Mouse (Mus musculus): ENCODE measurements around the gene Tab2. TPM values are rescaled to one million over a fixed set of nuclear protein-coding genes. Genes with fewer than 3 reads are reported as not detected.
"Not testable (repeated sequence)": the region's sequence is repeated elsewhere in the genome, so short reads cannot be mapped to it uniquely, and the experiment has no call there.

The Tab2 gene
- total RNA-seq, 2 experiments from 2014 or later, result 51.9 to 63.3 TPM

DNA sequence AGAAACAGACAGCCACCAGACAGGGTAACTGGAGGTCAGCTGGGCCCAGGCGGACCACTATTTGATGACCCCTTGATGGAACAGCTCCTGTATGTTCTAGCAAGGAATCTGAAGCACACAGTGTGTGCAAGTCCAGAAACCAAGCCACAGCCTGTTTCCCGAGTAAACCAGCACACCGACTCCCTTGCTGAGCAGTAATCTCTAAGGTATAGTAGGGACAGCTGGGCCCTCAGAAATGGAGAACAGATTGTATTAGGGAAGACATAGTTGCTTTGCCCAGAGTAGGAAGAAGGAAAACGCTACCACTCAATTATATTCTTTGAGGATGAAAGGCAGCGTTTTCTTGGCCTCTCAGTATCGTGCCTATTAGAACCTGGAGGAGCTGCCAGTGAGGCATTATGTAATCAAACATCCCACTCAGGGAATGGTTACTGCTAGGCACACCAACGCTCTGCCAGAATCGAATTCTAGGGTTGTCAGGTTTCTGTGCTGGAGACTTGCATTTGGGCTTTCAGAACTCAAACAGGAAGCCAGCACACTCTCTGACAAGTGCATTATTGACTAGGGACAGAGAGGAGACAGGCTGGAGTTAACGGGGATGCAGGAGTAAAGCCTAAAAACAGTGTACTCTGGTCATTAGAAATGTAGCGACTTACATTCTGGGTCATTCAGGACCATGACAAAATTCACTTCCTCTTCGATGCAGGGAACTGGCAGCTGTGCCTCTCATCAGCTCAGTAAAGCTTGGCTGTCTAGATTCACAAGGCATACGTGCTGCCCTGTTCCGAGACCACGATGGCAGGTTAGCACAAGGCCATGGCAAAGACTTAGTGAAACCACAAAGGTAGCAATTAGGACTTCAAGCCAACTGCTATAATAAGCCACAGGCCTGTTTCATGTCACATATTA lies 55.1 kb downstream of the Tab2 start:
- DNase-seq (ENCODE audit: extremely low spot score in 1 of 2, low spot score in 1 of 2), result no peak

DNA sequence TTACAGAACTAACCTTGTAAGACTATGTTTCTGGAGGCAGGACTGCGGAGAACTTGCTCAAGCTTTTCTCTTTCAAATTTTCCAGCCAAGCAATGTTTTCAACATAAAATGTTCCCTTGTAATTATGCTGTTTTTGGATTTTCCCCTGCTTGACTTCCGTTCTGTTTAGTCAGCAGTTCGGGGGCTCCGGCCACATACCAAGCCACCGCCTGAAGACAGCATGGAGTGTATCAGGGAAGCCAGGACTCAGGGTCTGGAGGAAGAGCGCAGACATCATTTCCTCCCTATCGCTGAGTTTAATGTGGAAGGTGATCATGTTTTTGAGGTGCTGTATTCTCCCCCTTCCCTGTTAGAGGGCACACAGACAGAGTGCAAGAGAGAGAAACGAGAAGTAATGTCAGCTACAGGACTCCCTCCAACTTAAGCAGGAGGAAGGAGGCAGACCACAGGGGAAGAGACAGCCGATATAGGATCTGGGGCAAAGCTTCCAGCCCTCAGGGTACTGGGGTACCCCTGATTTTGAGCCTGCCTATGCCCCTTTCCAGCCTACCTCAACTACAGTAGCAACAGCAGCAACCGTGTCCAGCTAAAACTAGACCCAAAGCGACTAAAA lies 67.7 kb downstream of the Tab2 start:
- no peak for DNase-seq (ENCODE audit: extremely low spot score in 1 of 2, low spot score in 1 of 2)

DNA sequence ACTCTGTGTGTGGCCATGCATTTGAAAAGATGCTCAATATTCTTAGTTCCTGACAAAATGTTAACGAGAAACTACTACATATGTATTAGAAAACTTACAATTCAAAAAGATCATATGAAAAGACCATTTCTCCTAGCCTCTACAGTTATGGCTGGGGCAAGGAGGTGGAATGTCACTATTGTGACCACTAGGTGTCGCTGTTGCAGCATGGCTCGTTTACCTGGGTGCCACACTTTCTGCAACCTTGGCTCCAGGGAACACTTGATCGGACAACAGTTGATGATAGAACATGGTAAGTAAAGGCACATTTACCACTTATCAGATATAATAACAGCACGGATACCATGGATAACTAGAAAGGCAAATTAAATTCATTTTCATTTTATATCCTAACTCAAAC lies 72.5 kb downstream of the Tab2 start:
- DNase-seq (ENCODE audit: extremely low spot score in 1 of 2, low spot score in 1 of 2), result peak; percentile 55 to 88

DNA sequence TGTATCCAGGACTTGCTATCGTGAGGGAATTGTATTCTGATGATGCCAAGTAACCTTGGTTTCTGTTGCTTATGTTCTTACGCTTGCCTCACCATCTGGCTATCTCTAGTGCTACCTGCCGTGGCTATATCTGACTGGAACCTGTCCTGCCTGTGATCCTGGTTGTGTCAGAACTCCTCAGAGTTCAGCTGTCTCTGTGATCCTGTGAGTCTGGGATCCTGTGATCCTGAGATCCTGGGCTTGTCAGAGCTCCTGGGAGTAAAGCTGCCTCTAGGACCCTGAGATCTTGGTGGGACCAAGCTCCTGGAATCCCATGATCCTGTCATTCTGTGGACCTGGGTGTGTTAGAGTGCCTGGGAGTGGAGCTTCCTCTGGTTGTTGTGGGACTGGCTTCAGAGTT lies 74.1 kb downstream of the Tab2 start:
- DNase-seq (ENCODE audit: extremely low spot score in 1 of 2, low spot score in 1 of 2), result no peak

DNA sequence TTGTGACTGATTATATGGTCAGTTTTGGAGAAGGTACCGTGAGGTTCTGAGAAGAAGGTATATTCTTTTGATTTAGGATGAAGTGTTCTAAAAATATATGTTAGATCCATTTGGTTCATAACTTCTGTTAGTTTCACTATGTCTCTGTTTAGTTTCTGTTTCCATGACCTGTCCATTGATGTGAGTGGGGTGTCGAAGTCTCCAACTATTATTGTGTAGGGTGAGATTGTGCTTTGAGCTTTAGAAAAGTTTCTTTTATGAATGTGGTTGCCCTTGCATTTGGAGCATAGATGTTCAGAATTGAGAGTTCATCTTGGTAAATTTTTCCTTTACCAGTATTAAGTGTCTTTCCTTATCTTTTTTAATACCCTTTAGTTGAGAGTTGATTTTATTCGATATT lies 75.7 kb downstream of the Tab2 start:
- DNase-seq (ENCODE audit: extremely low spot score in 1 of 2, low spot score in 1 of 2), result not testable (repeated sequence)

DNA sequence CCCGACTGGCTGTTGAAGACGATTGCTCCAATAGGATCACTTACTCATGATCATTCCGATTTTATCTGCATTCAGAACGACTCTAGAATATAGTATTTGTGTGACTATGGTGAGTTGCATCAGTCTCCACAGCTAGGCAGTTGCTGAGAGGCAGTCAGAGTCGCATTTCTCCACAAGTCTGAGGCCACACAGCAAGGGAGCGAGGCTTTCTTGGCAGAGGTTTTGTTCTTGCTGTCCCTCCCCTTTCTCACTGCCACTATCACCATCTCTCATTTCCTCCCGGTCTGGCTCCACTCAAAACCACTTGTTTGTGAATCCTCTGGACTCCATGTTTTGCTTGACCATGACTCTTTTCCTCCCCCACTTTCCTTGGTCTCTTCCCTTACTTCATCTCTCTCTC lies 81.8 kb downstream of the Tab2 start:
- DNase-seq (ENCODE audit: extremely low spot score in 1 of 2, low spot score in 1 of 2), result no peak

DNA sequence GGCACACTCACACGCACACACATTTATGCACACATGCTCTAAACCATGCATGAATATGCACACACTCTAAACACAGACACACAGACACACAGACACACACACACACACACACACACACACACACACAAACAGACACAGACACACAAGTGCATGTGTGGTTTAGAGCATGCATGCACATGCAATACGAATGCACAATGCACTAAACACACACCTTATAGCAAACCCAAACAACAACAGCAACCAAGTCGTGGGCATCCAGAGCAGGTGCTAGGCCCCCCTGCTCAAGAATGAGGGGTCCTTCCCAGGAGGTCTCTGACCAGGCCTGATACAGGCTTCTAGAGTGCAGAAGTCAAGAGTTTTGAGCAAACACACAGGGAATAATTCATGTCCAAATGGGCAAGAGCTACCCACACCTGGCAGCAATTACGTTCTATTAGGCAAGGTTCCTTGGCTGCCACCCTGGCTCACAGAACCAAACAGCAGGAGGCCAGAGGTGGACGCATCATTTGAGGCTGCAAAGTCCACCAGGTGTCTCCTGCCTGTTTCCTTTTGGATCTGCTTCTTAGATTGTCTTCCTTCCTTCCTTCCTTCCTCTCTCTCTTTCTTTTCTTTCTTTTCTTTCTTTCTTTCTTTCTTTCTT lies 84.5 kb downstream of the Tab2 start:
- no peak for DNase-seq (ENCODE audit: extremely low spot score in 1 of 2, low spot score in 1 of 2)

DNA sequence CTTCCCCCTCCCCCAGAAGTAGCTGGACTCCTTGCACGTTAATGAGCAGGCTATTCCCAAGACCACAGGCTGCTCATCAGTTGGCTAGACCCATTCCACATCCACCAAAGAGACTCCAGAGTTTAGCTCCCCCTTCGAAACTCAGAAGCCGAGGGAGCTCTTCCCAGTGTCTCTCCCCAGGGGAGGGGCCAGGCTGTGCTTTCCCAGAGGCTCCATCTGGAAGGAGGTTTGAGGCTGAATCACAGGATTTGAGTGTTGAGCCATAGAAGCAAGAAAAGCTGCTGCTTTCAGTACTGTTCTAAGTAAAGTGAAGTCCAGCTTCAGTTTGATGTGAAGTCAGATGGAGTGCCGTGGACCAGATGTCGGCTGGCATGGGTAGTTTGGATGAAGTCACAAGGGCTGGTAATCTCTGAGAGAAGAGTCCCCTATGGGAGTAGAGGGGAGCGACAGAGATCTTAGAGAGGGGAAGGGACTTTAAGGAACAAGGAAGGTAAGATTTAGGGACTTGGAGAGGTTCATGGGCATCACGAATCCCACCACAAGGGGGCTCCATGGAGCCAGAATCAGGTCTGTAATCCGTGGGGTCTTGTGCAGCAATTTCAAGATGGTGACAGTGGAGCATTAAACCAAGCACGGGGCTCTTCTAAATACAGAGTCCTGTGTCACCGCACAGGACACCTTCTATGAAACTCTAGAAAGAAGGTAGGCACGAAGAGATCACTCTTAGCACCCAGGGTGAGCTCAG lies 85.3 kb downstream of the Tab2 start:
- peak in 1 of 2 experiments; percentile 55 for DNase-seq (ENCODE audit: extremely low spot score in 1 of 2, low spot score in 1 of 2)

DNA sequence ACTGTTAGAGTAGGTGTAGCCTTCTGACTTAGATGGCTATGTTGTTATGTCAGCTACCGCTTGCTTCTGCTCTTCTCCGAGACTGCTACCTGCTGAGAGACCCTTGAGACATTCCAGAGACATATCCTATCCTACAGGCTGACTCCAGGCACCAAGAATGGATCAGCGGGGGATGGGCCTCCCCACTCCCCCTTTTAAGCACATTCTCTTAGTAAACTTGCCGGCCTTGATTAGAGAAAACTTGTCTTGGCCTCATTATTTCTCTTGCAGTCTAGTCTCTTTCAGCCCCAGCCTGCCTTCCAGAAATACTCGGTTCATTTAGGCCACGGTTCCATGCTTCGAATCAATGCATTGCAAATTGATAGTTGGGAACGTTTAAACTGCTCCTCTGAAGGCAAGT lies 86.3 kb downstream of the Tab2 start:
- DNase-seq (ENCODE audit: extremely low spot score in 1 of 2, low spot score in 1 of 2), result no peak

DNA sequence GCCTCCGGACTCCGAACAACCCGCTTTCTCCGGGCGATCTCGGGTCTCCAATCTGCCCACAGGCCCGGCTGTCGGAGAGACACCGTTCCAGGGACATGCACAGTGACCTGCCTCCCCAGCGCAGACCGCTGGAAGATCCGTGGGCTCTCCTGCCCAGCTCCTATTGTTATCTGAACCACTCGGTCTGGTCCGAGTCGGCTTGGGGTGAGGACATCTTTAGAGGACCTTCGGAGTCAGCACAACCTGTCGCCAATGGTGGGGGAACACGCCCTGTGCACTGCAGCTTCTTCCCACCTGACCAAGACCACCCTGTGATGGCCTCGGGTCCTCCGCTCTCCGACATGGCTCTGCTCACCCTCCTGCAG lies 88.4 kb downstream of the Tab2 start:
- no peak for DNase-seq (ENCODE audit: extremely low spot score in 1 of 2, low spot score in 1 of 2)

DNA sequence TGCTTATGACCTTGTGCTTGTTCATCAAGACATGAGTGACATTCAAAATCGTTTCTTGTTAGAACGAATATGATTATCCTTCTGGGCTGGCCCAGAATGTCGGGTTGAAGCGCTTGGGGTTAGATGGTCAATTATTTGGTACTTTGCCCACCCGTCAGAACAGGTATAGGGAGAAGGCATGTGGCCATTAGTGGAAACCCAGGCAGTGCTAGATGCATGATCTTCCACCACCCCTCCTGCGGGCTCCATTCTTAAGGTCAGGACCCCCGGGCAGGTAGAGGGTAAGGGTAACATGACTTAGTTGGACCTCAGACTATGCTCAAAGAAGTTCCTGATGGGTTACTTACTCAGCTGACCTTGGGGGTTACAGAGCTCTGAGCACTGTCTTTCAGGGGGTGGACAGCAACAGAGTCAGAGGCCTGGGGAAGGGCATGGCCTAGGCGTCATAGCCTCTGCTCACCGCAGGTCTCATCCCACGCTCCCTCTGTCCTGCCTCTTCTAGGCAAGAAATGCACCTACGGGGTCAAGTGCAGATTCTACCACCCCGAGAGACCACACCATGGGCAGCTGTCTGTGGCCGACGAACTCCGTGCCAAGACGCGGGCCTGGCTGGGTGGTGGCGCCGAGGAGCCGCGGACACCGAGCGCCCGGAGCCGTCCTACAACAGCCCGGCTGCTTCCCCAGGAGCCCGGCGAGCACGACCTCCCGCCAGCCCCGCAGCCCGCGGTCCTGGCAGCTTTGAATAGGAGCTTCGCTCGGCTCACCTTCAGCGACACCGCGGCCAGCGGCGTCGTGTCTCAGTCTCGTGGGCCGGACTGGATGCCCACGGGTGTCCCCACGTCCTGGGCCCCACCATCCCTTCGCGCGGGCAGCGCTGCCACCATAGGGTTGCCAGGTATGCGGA lies 89.0 kb downstream of the Tab2 start:
- peak in 1 of 2 experiments; percentile 23 for DNase-seq (ENCODE audit: extremely low spot score in 1 of 2, low spot score in 1 of 2)

DNA sequence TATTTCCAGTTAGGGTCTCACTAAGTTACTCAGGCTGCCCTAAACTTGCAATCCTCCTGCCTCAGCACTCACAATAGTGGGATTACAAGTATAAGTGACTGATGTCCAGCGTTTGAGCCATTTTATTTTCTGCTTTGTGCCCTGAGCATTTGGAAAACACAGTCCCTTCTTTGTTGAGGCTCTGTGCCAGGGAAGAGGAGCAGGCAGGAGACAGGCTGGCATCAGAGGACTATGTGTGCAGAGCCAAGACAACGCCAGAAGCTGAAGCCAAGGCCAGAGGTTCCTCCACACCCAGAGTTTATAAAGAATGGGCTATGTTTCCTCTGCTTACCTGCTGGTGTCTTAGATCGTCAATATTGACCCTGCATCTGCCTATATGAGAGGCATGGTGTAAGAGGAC lies 91.2 kb downstream of the Tab2 start:
- no peak for DNase-seq (ENCODE audit: extremely low spot score in 1 of 2, low spot score in 1 of 2)

DNA sequence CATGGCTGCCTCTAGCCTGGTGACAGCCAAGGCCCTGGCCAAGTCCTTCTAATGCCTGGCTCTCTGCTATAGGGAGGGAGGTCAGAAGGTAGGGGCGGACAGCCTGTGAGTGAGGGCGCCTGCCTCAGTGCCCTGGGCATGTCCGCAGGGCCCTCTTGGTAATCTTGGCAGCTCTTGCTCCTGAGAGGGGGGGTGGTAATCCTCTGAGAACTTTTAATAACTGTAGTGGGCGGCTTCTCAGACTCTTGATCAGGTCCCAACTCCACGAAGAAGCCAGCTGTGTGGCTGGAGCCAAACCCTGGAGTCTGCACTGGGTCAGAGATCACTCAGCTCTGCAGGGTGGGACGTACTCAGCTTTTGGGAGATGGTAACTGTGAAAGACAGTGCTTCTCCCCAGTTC lies 91.8 kb downstream of the Tab2 start:
- DNase-seq (ENCODE audit: extremely low spot score in 1 of 2, low spot score in 1 of 2), result no peak

DNA sequence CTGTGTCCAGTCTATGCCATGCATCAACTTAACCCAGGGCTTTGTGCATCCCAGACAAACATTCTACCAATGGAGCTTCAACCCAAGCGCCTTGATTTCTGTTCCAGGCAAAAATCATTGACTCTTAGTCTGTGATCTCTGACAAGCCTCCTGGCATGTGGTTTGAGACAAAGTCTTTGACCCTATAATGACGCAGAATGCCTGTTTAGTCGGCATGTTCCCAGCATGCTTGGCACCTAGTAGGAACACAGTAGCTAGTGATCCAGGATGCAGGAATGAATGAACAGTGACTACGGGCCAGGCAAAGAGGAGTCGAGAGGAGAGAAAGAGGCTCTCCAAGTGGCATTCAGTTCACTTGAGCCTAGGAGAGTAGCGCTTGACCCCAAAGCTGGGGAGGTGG lies 92.6 kb downstream of the Tab2 start:
- no peak for DNase-seq (ENCODE audit: extremely low spot score in 1 of 2, low spot score in 1 of 2)

DNA sequence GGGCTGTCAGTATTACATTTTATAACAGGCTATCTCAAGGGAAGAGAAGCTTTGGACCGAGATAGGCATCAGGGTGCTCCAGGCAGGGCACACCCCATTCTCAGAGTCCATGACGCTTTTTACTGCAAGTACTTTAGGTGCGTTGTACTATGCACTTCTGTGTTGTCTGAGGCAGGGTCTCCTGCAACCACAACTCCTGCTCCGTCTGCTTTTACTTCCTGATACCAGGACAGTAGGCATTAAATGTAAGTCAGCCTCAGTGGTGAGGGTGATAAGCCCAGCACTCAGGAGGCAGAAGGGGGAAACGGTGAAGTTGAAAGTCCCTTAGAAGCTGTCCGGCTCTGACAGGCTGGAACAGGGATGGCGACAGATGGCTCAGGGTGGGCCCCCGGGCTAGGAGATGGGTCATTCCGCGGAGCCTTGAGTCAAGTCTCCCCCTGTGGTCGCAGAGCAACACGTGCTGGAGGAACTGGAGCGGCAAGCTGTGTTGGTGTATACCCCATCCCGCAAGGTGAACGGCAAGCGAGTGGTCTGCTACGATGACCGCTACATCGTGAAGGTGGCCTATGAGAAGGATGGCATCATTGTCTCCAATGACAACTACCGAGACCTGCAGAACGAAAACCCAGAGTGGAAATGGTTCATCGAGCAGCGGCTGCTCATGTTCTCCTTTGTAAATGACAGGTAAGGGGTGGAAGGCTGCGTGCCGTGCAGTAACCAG lies 93.9 kb downstream of the Tab2 start:
- no peak for DNase-seq (ENCODE audit: extremely low spot score in 1 of 2, low spot score in 1 of 2)

DNA sequence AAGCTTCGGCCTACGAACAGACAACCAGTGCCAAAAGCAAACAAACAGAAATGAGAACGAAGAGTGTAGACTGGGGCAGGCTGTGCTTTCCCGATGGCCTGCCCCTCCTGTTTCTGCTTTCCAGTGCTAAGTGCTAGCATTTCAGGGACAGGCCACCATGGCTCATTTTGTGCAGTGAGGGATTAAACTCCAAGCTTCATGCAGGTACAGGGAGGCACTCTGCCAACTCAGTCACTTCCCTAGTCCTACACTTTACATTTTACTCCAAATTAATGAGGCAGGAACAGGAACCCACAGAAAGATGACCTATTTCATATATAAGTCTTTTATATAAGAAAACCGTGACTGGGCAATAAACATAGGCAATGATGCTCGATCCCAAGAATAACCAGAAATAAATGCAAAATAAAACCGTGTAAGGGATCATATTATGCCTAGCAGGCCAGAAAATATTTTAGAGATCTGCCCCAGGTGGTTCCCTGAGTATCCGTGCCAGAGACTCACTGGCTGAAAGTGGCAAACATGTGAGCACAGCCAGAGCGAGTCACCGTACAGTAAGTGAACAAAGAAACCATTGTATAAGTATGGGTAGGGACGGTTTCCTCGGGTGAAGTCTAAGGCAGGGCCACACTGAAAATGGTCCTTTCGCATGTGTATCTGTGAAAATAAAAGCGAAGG lies 94.6 kb downstream of the Tab2 start:
- no peak for DNase-seq (ENCODE audit: extremely low spot score in 1 of 2, low spot score in 1 of 2)

DNA sequence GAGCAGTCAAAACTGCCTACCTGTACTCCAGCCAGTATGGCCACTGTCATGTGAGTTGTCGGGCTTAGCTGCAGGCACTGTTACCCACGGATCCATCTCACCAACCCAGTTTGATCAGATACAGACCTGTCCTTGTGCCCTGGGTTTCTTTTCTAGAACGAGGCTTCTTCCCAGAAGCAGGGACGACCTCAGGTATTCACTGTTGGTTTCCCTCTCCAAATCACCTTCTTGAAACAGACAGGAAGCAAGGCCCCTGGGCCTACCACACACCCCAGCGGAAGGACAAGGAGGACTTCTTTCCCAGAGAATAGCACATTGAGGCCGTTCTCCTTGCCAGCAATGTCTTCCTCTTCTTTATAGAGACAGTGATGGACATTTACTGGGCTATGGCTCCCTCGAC lies 95.5 kb downstream of the Tab2 start:
- DNase-seq (ENCODE audit: extremely low spot score in 1 of 2, low spot score in 1 of 2), result no peak
